Mouse (Mus musculus) midbrain, embryonic 15.5 days (tissue): ENCODE results near the gene Gm44502. TPM values are rescaled to one million over a fixed set of nuclear protein-coding genes. Genes with fewer than 3 reads are reported as not detected.

Source experiments
- ATAC-seq: fragments of 200-750 bp; cut with Nextera tagmentation; replicated peaks from 2 replicates; pipeline ENCODE4 v1.8.0; 2017; ENCODE audit warnings: moderate TSS enrichment
- H3K27ac ChIP-seq: fragments of 300-500 bp; sonication (generic); 2 replicates; pipeline ENCODE4 v1.5.1; 2015; ENCODE audit warnings: mild to moderate bottlenecking, inconsistent platforms
- H3K27me3 ChIP-seq: fragments of 300-500 bp; sonication (generic); replicated peaks from 2 replicates; pipeline ENCODE4 v1.6.1; 2015; ENCODE audit warnings: inconsistent platforms
- H3K36me3 ChIP-seq: fragments of 300-500 bp; sonication (generic); replicated peaks from 2 replicates; pipeline ENCODE4 v1.6.1; 2015; ENCODE audit warnings: inconsistent platforms
- H3K4me1 ChIP-seq: fragments of 300-500 bp; sonication (generic); 2 replicates; pipeline ENCODE4 v1.6.1; 2015; ENCODE audit warnings: inconsistent platforms
- H3K4me2 ChIP-seq: fragments of 300-500 bp; sonication (generic); 2 replicates; pipeline ENCODE4 v1.6.1; 2015; ENCODE audit warnings: inconsistent platforms, mild to moderate bottlenecking, moderate library complexity
- H3K4me3 ChIP-seq: fragments of 300-500 bp; sonication (generic); 2 replicates; pipeline ENCODE4 v1.5.1; 2015; ENCODE audit warnings: mild to moderate bottlenecking, inconsistent platforms
- H3K9ac ChIP-seq: fragments of 300-500 bp; sonication (generic); 2 replicates; pipeline ENCODE4 v1.6.1; 2015; ENCODE audit warnings: mild to moderate bottlenecking, inconsistent platforms
- H3K9me3 ChIP-seq: fragments of 300-500 bp; sonication (generic); 2 replicates; pipeline ENCODE4 v1.6.1; 2016; ENCODE audit warnings: inconsistent platforms
- WGBS: fragments of 180-500 bp; shearing (Covaris S2); methylation state at CpG from one replicate; pipeline ENCODE4 v1.1.7; 2015; ENCODE audit warnings: mixed read lengths; 5-methylcytosine and 5-hydroxymethylcytosine counted together
- polyA plus RNA-seq: library from polyadenylated mRNA; unstranded; fragments of >200 nt; fragmentation: Nextera tagmentation; extraction: Ambion mirVana; gene quantifications from 2 replicates; pipeline ENCODE4 v1.2.1, GENCODE M21; 2015

Gene Gm44502
- polyA plus RNA-seq, 1 experiment from 2014 or later, result not detected

DNA sequence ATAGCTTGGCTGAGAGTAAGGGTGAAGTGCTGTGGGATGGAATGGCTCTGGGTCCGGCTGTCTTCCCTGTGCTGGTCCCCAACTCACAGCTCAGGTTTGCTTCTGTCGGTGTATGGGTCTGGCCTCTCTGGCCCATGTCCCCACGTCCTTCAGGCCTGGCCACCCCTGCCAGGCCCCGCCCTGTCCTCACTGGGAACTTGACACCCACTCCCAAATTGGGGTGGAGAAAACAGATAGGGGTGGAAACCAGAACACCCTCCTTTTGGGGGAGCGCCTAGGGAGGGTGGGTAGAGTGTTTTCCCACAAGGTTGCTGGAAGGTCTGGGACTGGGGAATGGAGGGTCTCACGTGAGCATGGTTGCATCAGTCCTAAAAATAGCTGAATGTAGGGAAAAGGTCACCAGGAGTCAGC is 3.8 kb downstream of the Gm44502 start, which contains the start of gene Cpt1b:
Cpt1b (minus strand) TSS at position 153 of the 411 bp plus-strand sequence.
- Histone ChIP-seq H3K27me3 (no peaks in the 10 kb centered on the region), H3K4me1 (peaks cover 15% of the 10 kb centered on the region), H3K9ac (no peak within 1 kb of the TSS), H3K4me3 (no peak within 1 kb of the TSS), H3K4me2 (no peak within 1 kb of the TSS), H3K36me3 (peaks cover 18% of the 10 kb centered on the region), H3K9me3 (no peaks in the 10 kb centered on the region), H3K27ac (no peak within 1 kb of the TSS)
- ATAC-seq, result no peak
- WGBS, result 47% methylated on average over 6 of the region's 6 CpGs

DNA sequence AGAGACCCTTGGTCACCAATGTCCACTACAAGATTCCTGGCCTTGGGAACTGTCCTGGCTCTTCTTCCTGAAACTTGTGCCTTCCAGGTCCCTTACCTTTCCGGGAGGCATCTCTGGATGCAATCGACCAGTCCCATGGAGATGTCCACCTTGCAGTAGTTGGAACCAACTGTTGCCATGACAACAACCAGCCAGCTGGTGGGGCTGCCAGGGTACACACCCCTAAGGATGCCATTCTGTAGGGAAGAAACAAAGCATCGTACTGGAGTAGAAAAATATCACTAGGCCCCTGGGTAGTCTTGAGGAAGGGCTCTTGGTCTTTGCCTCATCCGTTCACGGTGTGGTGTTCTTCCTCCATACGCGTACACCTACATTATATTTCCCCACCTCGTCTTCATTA is 4.9 kb downstream of the Gm44502 start:
- Histone ChIP-seq H3K4me1 (peaks cover 11% of the 10 kb centered on the region), H3K27me3 (no peaks in the 10 kb centered on the region), H3K27ac (no peak overlapping the region), H3K4me2 (no peak overlapping the region), H3K9ac (no peak overlapping the region), H3K36me3 (peaks cover 23% of the 10 kb centered on the region), H3K4me3 (no peak overlapping the region), H3K9me3 (no peaks in the 10 kb centered on the region)
- WGBS, result 84% methylated on average over 8 of the region's 8 CpGs
- no peak for ATAC-seq

DNA sequence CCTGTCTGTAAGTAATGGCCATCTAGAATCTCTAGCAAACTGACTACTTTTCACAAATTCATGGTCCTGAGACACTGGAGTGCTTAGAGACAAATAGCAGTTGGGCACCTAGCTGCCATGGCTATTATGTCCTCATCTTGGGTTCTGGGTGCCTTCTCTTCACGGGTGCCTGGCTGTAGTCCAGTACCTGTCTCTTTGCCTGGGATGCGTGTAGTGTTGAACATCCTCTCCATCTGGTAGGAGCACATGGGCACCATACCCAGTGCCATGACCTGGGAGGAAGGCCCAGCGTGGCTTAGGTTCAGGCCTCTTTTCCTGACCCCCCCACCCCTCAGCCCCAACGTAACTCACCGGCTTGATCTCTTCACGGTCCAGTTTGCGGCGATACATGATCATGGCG is 7.6 kb downstream of the Gm44502 start:
- Histone ChIP-seq H3K9me3 (no peaks in the 10 kb centered on the region), H3K9ac (no peak overlapping the region), H3K4me1 (no peaks in the 10 kb centered on the region), H3K4me3 (no peak overlapping the region), H3K4me2 (no peak overlapping the region), H3K27ac (no peak overlapping the region), H3K27me3 (no peaks in the 10 kb centered on the region), H3K36me3 (peaks cover 20% of the 10 kb centered on the region)
- WGBS, result 96% methylated on average over 9 of the region's 9 CpGs
- ATAC-seq, result no peak

DNA sequence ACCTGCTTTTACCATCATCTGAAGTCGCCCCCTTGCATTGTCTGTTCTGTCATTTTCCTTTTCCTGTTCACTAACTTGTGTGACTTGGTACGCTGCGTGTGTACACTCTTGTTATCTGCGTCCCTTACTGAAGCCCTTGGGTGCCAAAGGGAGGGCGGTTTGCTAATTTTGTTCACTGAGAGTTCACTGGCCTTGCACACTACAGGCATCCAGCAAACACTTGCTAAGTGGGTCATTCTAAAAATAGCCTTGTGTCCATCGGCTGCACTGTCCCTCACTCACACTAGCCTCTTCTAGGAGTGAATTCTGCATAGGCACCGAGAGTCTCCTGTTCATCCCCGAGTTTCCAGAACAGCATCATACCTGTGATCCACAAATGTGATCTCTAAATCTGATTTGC is 14.2 kb downstream of the Gm44502 start:
- H3K4me1 ChIP-seq, result no peaks in the 10 kb centered on the region
- no peak overlapping the region for H3K9ac ChIP-seq
- peaks cover 3% of the 10 kb centered on the region for H3K36me3 ChIP-seq
- no peak overlapping the region for H3K27ac ChIP-seq
- no peak overlapping the region for H3K4me2 ChIP-seq
- no peak overlapping the region for H3K4me3 ChIP-seq
- WGBS, result 87% methylated on average over 8 of the region's 8 CpGs
- no peaks in the 10 kb centered on the region for H3K9me3 ChIP-seq
- no peak for ATAC-seq
- H3K27me3 ChIP-seq, result no peaks in the 10 kb centered on the region

DNA sequence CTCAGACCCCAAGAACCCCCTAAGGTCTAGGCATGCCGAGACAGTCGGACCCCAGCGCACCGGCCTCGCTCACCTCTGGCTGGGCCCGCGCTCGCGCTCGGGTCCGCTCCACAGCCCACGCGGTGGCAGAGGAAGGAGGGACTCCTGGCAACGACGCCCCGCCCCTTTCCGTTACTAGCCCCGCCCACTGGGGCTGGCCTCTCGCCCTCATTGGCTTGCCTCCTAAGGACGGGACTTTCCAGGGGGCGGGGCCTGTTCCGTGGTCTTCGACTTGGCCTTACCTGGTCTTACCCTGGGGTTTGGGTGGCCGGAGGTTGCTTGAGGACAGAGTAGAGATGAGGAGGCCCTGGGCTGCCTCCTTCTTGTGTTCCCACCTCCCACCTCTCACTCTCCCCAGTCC is 19.4 kb downstream of the Gm44502 start, which contains the start of gene Syce3:
Syce3 (minus strand) TSS at position 386 of the 400 bp plus-strand sequence.
- Histone ChIP-seq H3K4me2 (no peak within 1 kb of the TSS), H3K9ac (no peak within 1 kb of the TSS), H3K4me1 (no peaks in the 10 kb centered on the region), H3K4me3 (no peak within 1 kb of the TSS), H3K36me3 (no peaks in the 10 kb centered on the region), H3K9me3 (no peaks in the 10 kb centered on the region; the same call in 1 of the 2 replicates), H3K27me3 (no peaks in the 10 kb centered on the region), H3K27ac (no peak within 1 kb of the TSS)
- WGBS, result 87% methylated on average over 24 of the region's 24 CpGs
- no peak for ATAC-seq

DNA sequence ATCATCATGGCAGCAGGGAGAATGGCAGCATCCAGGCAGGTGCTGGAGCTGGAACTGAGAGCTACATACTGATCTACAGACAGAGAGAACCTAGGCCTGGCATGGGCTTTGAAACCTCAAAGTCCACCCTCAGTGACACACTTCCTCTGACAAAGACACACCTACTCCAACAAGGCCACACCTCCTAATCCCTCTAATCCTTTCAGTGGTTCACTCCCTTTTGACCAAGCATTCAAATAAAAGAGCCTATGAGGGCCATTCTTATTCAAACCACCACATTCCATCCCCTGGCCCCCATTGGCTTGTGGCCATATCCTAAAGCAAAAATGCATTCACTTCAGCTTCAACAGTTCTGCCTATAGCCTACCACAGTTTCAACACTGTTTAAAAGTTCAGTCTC is 22.8 kb downstream of the Gm44502 start:
- no peak for ATAC-seq

DNA sequence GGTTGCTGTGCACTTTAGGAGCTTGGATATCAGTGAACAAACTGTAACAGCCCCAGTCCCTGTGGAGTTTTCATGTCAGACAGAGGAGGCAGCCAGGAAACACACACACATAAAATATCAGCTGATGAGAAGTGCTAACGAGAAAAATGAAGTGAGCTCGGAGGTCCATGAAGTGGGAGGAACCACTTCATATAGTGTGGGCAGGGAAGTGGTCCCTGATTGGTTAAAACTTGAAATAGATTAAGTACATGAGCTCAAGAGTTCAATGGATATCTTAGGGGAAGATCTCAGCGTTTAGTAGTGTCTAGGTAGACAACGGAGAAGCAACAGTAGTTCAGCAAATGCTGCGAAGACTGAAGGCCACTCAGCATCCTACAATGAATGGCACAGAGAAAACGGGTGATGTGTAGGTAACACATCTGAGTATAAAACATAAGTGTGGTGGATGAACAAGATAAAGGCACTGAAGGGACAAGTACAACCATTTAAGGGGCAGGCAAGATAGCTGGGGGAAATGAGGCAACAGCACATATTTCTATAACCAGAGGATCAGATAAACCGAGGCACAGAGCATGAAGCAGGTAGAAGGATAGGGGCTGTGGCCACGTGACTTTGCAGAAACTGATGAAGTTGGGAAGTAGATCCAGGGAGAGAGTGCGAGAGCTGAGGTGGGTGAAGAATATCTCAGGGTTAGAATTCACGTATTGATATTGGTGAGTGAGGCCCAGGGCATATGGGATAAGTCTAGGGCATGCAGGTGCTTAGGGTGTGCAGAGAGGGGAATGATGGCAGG is 24.5 kb downstream of the Gm44502 start:
- H3K4me1 ChIP-seq, result no peaks in the 10 kb centered on the region
- no peak overlapping the region for H3K9ac ChIP-seq
- H3K4me2 ChIP-seq, result no peak overlapping the region
- no peaks in the 10 kb centered on the region for H3K27me3 ChIP-seq
- H3K4me3 ChIP-seq, result no peak overlapping the region
- no peak for ATAC-seq
- H3K36me3 ChIP-seq, result no peaks in the 10 kb centered on the region
- H3K9me3 ChIP-seq, result no peaks in the 10 kb centered on the region; the same call in 1 of the 2 replicates
- no peak overlapping the region for H3K27ac ChIP-seq
- 88% methylated on average over 10 of the region's 10 CpGs for WGBS

More for the DNA sequence above, 22.8 kb downstream of the Gm44502 start:
- H3K9me3 ChIP-seq, result no peaks in the 10 kb centered on the region; the same call in 1 of the 2 replicates
- H3K9ac ChIP-seq, result no peak overlapping the region
- no peak overlapping the region for H3K4me3 ChIP-seq
- no peaks in the 10 kb centered on the region for H3K36me3 ChIP-seq
- H3K27ac ChIP-seq, result no peak overlapping the region
- no peaks in the 10 kb centered on the region for H3K4me1 ChIP-seq
- H3K4me2 ChIP-seq, result no peak overlapping the region
- no peaks in the 10 kb centered on the region for H3K27me3 ChIP-seq

DNA sequence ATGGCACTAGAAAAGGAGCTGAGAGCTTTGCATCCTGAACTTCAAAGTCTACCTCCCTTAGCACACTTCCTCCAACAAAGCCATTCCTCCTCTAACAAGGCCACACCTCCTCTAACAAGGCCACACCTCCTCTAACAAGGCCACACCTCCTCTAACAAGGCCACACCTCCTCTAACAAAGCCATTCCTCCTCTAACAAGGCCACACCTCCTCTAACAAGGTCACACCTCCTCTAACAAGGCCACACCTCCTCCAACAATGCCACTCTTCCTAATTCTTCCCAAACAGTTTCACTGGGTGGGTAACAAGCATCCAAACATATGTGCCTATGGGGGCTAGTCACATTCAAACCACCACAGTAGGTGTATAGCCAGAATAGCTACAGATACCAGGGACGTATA is 27.0 kb downstream of the Gm44502 start:
- H3K36me3 ChIP-seq, result no peaks in the 10 kb centered on the region
- H3K4me2 ChIP-seq, result no peak overlapping the region
- H3K4me3 ChIP-seq, result no peak overlapping the region
- no peak for ATAC-seq
- H3K27ac ChIP-seq, result no peak overlapping the region
- 87% methylated on average over 1 of the region's 1 CpGs for WGBS
- H3K27me3 ChIP-seq, result no peaks in the 10 kb centered on the region
- no peaks in the 10 kb centered on the region for H3K4me1 ChIP-seq
- H3K9me3 ChIP-seq, result no peaks in the 10 kb centered on the region
- H3K9ac ChIP-seq, result no peak overlapping the region

DNA sequence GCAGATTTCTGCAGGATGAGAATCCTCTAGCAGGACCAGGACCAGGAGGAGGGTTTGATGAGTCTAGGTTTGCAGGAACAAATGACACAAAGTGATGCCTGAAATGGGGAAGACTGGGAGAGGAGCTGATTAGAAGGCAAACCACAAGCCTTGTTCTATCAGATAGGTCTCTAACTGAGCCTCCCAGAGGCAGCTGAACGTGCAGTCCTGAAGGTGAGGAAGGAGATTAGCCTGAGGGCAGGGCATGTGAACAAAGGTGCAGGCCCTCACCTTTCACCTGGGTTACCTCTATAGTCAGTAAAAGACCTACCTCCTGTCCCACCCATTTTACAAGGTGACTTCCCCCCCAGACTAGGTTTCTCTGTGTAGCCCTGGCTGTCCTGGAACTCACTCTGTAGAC is 29.8 kb downstream of the Gm44502 start:
- Histone ChIP-seq H3K4me1 (no peaks in the 10 kb centered on the region), H3K36me3 (no peaks in the 10 kb centered on the region), H3K4me3 (no peak overlapping the region), H3K9me3 (no peaks in the 10 kb centered on the region), H3K9ac (no peak overlapping the region), H3K4me2 (no peak overlapping the region), H3K27me3 (no peaks in the 10 kb centered on the region), H3K27ac (no peak overlapping the region)
- ATAC-seq, result no peak
- 56% methylated on average over 1 of the region's 1 CpGs for WGBS

DNA sequence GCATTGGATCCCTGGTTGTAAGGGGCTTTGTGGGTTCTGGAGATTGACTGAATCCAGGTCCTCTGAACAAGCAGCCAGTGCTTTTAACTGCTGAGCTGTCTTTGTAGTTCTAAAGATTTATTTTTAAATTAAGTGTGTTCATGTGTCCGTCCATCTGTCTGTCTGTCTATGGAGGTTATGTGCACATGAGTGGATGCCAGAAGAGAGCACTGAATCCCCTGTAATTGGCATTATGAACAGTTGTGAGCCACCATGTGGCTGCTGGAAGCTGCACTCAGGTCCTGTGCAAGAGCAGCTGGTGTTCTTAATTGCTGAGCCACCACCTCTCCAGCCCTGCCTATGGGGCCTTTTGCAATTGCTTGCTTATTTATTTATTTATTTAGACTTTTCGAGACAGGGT is 31.4 kb downstream of the Gm44502 start:
- no peaks in the 10 kb centered on the region for H3K36me3 ChIP-seq
- no peak overlapping the region for H3K27ac ChIP-seq
- no peaks in the 10 kb centered on the region for H3K4me1 ChIP-seq
- H3K27me3 ChIP-seq, result no peaks in the 10 kb centered on the region
- H3K9me3 ChIP-seq, result no peaks in the 10 kb centered on the region
- no peak overlapping the region for H3K4me2 ChIP-seq
- H3K9ac ChIP-seq, result no peak overlapping the region
- WGBS, result 79% methylated on average over 2 of the region's 2 CpGs
- no peak overlapping the region for H3K4me3 ChIP-seq
- ATAC-seq, result no peak

DNA sequence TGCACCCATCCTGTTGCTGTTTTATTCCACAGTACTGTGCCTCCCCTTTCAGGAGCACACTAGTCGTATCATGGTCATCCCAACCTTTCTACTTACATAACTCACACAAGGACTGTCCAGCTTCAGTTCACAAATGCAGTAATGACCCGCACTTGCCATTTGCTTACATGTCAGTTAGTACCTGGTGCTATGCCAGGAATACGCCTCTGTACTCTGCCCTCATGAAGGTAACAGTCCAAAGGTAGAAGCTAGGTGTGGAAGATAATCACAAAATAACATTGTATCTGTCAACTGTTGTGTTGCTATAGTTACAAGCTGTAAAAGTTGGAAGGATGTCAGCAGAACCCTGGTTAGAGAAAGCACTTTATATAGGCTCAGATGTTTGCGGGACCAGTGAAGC is 32.6 kb downstream of the Gm44502 start:
- no peak overlapping the region for H3K9ac ChIP-seq
- no peak for ATAC-seq
- H3K36me3 ChIP-seq, result no peaks in the 10 kb centered on the region
- H3K9me3 ChIP-seq, result no peaks in the 10 kb centered on the region
- no peak overlapping the region for H3K27ac ChIP-seq
- H3K4me3 ChIP-seq, result no peak overlapping the region
- no peaks in the 10 kb centered on the region for H3K4me1 ChIP-seq
- 93% methylated on average over 4 of the region's 4 CpGs for WGBS
- no peaks in the 10 kb centered on the region for H3K27me3 ChIP-seq
- H3K4me2 ChIP-seq, result no peak overlapping the region

DNA sequence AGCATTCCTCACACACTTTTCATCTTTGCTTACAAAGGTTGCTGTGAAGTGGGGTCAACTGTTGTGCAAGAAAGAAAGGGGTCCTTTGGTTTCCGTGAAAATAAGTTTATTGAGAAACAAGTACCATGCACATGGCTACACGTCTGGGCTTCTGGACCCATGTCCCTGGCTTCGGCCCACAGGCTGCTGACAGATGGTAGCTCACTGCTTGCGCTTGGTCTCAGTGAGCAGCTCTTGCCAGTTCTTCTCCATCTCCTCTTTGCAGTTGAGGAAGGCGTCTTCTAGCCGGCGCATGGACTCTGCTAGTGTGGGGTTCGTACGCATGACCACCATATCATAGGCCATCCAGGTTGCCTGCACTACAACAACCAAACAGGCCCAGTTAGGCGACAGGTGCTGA is 39.4 kb downstream of the Gm44502 start:
- H3K27me3 ChIP-seq, result no peaks in the 10 kb centered on the region
- H3K27ac ChIP-seq, result no peak overlapping the region
- H3K4me3 ChIP-seq, result no peak overlapping the region
- H3K36me3 ChIP-seq, result no peaks in the 10 kb centered on the region
- H3K9ac ChIP-seq, result no peak overlapping the region
- H3K9me3 ChIP-seq, result no peaks in the 10 kb centered on the region
- no peak overlapping the region for H3K4me2 ChIP-seq
- ATAC-seq, result no peak
- 91% methylated on average over 10 of the region's 10 CpGs for WGBS
- no peaks in the 10 kb centered on the region for H3K4me1 ChIP-seq

DNA sequence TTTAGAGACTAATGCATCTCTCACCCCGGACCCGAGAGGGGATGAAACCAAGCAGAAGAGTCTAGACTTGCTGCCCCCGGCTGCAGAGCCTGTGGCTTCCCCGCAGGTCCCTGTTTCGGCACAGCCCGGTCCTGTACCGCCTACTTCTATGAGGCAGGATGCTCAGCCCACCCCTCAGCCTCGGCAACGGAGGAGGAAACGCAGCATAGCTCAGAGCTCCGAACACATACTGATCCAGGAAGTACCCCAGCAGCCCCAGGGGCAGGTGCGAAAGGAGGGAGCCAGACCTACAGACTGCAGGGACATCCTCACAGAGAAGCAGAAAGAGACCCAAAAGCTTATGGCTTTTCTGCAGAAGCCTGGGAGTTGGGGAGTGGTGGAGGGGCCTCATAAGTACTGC is 42.4 kb downstream of the Gm44502 start:
- no peaks in the 10 kb centered on the region for H3K36me3 ChIP-seq
- no peak overlapping the region for H3K4me2 ChIP-seq
- no peak overlapping the region for H3K4me3 ChIP-seq
- no peak overlapping the region for H3K9ac ChIP-seq
- no peak overlapping the region for H3K27ac ChIP-seq
- ATAC-seq, result no peak
- no peaks in the 10 kb centered on the region for H3K4me1 ChIP-seq
- H3K9me3 ChIP-seq, result no peaks in the 10 kb centered on the region
- H3K27me3 ChIP-seq, result no peaks in the 10 kb centered on the region
- 51% methylated on average over 12 of the region's 12 CpGs for WGBS
